Mouse (Mus musculus) bone marrow, adult 2 months (tissue): ENCODE results near the gene Pard3b.

Source experiments
- CTCF ChIP-seq: fragments of 200-500 bp; IDR thresholded peaks from 2 replicates; pipeline ENCODE4 v1.5.1; 2011; ENCODE audit warnings: low read length, control low read depth; ENCODE audit not compliant: control insufficient read depth, insufficient read depth
- POLR2A ChIP-seq: fragments of 200-500 bp; IDR thresholded peaks from 2 replicates; pipeline ENCODE4 v1.6.1; 2011; ENCODE audit warnings: low read depth, mild to moderate bottlenecking, control low read depth, low read length, borderline replicate concordance; ENCODE audit not compliant: control insufficient read depth

DNA sequence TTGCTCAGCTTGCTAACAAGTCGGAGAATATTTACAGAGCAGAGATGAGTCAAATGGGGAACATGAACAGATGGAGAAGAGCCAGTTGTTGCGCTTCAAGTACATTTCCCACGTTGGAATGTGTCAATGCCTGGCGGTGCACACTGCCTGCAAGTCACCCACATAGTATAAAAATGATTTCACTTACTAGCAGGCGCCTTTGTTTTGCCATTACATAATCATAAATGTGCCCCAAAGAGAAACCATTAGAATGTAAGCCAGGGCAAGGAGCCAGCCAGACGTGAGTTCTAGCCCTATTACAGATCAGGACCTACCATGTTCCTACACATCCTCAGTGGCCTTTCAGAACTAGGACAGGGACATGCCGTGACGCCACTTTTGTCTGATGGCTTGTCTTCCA, 1048.9 kb downstream of the Pard3b start:
- TF ChIP-seq POLR2A (no peak), CTCF (no peak)
